Mouse (Mus musculus) gastrocnemius, postnatal 14 days (tissue): ENCODE measurements at regions not wholly inside any gene's neighbourhood (a gene's known extent, or its start where the extent isn't known, plus 50 kb on each side); places are given as distances from the start of the nearest gene placed in this dataset.
A peak's percentile ranks its signal among the peaks of the same experiment; 100 is the strongest.

ENCODE experiments used
- DNase-seq: peaks from one replicate; pipeline ENCODE4 v3.0.0; 2021; ENCODE audit warnings: mixed read lengths
- intact Hi-C: fragments of 180-260 bp; cut with DNase I; formaldehyde crosslinking; loops from one replicate; pipeline ENCODE4 v1.15.1; 2025; ENCODE audit warnings: low total_unique reads

DNA sequence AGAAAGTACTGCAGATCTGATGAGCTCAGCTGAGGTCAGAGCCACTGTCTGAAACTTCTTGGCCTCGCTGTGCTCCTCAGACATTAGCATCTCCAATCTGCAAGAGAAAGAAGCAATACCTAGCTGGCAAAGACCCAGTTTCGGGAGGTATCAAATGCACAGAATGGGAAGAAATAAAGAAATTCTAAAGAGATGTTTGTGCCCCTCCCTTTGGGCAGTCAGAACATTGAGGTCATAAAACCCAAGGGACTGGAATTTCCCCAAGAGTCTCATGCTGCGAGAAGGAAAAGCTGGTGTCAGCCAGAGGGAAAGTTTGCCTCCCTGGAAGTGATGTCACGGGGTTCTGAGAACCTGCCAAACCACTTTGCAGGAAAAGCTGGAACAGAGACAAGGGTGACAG is 277.6 kb downstream of the Pdcd6ip start:
- no peak for DNase-seq
- intact Hi-C loops, result no loop called here

DNA sequence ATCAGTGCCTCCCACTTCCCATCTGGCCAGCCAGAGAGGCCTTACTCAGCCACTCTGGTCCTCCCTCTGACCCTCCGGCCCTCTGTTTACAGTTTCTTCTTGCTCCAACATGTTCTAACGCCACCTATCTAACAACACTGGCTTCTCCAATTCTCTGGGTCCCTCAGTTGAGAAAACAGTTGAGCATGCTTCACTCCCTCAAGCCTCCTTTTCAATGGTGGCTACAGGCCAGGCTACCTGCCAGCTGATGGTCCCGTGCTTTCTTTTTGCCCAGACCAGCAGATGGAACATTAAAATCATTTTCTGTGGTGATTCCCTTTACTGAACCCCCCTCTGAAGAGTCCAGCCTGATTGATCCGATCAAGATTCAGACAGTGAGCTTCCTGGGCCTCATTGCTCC is 280.8 kb downstream of the Pdcd6ip start:
- no peak for DNase-seq
- intact Hi-C loops, result no loop called here

DNA sequence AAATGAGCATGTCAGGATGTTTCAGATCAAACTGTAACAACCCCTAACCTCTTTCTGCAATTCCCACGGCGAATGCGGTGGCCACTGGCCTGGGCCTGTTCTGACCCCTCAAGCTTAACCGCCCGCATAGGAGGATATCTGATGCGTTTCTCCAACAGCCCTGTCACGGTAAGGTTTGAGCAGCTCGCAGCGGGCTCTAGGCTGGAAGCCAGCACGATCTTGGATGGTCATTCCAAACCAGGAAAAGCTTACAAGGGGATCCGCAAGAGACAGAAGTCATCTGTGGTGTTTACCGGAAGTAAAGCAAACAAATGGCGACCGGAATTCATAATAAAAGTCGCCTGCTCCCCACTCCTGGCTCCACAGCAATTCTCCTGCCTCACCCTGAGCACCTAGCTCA is 281.7 kb downstream of the Pdcd6ip start:
- intact Hi-C loops, result no loop called here
- DNase-seq, result no peak

DNA sequence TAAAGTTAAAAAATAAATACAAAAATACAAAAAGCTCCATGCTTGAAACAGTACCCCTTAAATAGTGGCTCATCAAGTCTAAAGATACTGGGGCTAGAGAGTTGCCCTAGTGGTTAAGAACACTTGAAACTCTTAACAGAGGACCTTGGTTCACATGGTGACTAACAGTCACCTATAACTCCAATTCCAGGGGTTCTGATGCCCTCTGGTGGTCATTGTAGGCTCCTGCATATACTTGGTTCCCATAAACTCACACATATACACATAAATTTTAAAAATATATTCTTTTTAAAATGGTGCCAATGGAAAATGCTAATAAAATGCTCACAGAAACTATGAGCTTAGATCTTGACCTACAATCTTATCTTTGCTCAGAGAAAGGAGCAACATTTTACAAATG is 286.4 kb downstream of the Pdcd6ip start:
- intact Hi-C loops, result no loop called here
- no peak for DNase-seq

DNA sequence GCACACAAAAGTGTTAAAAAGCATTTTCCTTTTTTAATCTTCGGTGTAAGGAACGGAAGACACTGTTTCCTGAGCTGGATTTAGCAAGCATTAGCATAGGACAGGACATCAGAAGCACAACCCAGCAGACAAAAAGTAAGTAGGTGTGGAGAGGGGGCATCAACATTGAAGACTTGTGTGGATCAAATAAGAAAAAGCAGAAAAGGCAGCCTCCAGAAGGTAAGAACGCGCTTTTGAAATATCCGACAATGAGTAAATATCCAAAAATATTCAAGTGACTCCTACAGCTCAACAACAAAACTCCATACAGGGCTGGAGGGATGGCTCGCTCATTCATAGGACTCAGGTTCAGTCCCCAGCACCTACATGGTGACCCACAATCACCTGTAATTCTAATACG is 286.9 kb downstream of the Pdcd6ip start:
- no peak for DNase-seq
- intact Hi-C loops, result no loop called here

DNA sequence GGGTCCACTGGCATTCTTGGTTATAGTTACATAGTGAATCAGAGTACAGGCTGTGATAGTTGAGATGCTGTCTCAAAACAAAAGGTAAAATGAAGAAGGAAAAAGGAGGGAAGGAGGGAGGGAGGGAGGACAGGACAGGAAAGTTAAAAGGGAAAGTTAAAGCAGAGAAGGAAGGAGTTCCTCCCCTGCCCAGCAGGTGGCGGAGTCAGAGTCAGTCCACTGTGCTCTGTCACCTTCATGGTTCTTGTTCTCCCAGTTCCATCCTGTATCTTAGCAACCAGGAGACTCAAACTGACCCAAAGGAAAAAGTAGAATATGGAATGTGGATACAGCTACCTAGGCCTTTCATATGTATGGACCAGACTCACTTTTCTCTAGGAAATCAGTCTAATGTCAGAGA is 288.3 kb downstream of the Pdcd6ip start:
- intact Hi-C loops, result loop anchor here (10.0 kb wide), 1 partner anchor 205 kb away; no protein-coding TSS in a partner anchor
- DNase-seq, result peak; percentile 23

- intact Hi-C loops, result loop anchor here (10.0 kb wide), 1 partner anchor 208 kb away; no protein-coding TSS in a partner anchor
Measured at GRCm38 (mm10) chr9:113417106-113417505, 291.0 kb downstream of the Pdcd6ip start.

DNA sequence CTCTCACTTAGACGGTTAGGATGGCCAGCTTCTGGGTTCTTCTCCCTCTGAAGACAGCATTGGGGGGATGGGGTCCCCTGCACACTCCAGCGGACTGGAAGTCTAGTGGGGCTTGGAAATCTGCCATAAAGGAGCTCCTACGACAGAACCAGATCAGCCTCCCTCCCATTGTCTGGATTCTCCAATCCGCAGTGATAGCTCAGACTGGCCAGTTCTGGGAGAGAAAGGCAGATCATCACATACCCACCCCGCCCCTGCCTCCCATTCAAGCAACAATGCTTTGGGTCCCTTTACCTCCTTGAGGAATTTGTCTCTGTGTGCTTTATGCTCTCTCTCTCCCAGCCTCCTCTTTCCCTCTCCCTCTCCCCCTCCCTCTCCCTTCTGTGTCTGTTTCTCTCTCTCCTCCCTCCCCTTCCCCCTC is 292.5 kb downstream of the Pdcd6ip start:
- DNase-seq, result no peak
- intact Hi-C loops, result loop anchor here (10.0 kb wide), 1 partner anchor 209 kb away; no protein-coding TSS in a partner anchor

More at GRCm38 (mm10) chr9:113417106-113417505, 291.0 kb downstream of the Pdcd6ip start:
- DNase-seq, result no peak

GRCm38 (mm10) chr9:113414690-113415089 is 293.4 kb downstream of the Pdcd6ip start:
- intact Hi-C loops, result loop anchor here (10.0 kb wide), 1 partner anchor 210 kb away; no protein-coding TSS in a partner anchor

DNA sequence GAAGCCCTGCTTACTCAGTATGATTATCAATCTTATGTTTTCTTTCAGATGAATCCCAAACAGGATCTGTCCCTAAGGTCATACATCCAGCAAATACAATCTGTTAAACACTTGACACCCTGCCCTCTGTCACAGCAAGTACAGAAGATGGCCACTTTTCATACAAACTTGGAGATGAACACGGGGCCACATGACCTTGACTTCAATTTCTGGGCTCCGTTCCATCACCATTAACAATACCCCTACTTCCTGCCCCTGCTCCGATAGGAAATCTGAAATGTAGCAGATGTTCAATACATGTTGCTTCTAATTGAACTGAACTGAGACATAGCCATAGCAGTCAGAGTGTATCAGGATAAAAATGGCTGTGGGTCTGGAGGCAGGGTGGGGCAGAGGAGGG is 294.2 kb downstream of the Pdcd6ip start:
- no peak for DNase-seq
- intact Hi-C loops, result loop anchor here (10.0 kb wide), 1 partner anchor 211 kb away; no protein-coding TSS in a partner anchor

More at GRCm38 (mm10) chr9:113414690-113415089, 293.4 kb downstream of the Pdcd6ip start:
- no peak for DNase-seq

- intact Hi-C loops, result loop anchor here (10.0 kb wide), 1 partner anchor 213 kb away; no protein-coding TSS in a partner anchor
- DNase-seq, result no peak
Measured at GRCm38 (mm10) chr9:113411638-113412037, 296.4 kb downstream of the Pdcd6ip start.

DNA sequence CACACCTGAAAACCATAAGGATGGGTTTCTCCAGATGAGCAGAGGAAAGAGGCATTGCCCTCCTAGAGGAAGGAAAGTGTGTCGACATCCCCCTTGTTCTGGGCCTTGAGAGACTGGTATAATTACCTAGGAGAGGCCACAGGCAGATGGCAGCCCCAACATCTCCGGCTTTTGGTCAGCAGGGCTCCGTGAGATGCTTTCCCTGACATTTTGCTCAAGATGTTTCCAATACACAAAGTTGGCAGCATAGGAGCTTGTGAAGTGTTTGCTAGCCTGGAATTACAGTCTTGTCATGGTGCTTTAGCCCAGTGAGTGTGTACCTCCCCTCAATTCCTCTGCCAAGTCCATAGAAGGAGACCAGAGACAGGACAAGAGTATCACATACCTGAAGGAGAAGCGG is 299.5 kb downstream of the Pdcd6ip start:
- DNase-seq, result no peak
- intact Hi-C loops, result no loop called here

- no peak for DNase-seq
- intact Hi-C loops, result no loop called here
Measured at GRCm38 (mm10) chr9:113394320-113394719, 313.7 kb downstream of the Pdcd6ip start.

DNA sequence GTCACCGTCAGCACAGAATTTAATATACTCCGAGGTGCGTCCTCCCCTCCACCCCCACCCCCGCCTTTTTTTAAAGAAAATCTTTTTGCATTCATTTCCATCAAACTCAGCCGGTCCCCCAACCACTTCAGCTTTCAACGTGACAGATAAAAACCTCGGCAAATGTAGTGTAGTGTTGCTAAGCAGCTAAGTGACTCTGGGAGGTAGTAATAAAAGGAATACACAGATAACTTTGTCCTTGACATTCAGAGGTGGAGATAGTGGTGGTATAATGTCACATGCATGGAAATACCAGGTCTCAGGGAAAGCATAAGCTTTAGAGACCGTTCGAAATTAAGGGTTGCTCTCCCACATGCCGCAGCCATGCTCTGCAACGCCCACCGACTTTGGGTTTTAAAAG is 320.7 kb downstream of the Pdcd6ip start:
- intact Hi-C loops, result no loop called here
- no peak for DNase-seq

GRCm38 (mm10) chr9:113381591-113382110 is 326.4 kb downstream of the Pdcd6ip start:
- DNase-seq, result no peak
- intact Hi-C loops, result no loop called here

DNA sequence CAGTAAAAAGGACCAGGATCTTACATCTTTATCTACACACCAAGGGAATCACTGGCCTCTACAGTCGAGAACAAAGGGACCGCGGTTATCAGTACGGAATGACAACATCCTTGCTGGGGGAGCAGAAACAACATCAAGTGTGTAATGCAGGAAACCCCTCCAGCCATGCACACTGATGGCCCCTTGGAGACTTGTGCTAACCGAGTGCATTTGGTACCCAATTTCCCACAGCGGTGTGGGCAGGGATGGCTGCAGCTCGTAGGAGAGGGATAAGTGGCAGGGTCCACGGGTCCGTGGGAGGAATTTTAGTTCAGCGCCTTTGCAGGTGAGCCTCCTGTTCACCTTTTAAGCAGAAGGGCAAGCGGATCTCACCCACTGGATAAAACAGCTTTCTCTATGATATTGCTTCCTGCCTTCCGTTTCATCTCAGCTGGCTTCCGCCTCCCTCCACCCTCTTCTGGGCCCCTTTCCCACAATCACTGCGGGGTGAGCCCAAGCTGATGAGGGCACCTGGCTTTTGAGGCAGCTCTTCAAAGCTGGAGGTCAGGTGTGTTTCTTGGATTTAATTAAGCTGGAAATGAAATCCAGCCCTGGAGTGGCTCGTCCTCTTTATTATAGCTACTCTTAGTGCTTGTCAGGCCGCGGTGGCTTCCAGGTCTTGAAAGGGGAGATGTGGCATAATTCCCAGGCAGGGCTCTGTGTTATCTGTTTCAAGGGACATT is 327.5 kb downstream of the Pdcd6ip start:
- intact Hi-C loops, result no loop called here
- DNase-seq, result no peak

DNA sequence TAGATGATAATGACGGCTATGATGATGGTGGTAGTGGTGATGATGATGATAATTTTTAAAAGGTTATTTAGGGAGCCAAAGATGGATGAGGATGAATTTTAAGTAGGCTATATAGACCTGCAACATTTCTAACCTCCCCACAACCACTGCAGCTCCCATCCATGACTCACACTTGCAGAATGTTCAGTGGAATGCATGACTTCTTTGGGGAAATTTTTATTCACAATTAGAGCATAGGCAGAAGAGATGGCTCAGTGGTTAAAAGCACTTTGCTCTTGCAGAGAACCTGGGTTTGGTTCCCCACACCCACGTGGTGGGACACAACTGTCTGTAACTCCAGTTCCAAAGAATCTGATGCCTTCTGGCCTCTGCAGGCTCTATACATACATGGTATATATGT is 329.5 kb downstream of the Pdcd6ip start:
- DNase-seq, result no peak
- intact Hi-C loops, result no loop called here

DNA sequence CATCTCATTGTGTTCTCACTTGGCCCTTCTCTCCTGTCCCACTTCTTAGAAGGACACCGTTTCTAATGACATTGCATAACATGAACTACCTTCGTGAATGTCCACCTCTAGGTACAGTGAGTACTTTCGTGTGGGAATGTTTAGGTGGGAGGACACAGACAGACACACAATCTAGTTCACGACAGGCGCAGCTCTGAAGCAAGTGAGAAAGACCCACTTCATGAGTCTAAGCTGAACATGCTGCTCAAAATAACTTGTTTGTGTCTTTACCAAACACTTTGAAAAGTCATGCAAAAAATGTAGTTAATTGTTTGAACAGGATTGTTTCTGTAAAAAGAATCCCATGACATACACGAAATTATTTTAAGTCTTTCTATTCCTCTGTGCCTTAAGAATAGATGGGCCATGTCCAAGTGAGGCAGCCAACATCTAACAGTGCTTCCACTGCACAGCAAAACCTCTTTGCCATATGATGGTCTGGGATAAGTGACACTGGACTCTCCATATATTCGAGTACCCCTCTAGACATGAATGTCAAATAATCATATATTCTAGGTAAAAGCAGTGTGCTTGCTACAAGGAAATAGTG is 336.2 kb downstream of the Pdcd6ip start:
- DNase-seq, result no peak
- intact Hi-C loops, result no loop called here

- intact Hi-C loops, result no loop called here
Measured at GRCm38 (mm10) chr9:113347942-113348341, 360.1 kb downstream of the Pdcd6ip start.

DNA sequence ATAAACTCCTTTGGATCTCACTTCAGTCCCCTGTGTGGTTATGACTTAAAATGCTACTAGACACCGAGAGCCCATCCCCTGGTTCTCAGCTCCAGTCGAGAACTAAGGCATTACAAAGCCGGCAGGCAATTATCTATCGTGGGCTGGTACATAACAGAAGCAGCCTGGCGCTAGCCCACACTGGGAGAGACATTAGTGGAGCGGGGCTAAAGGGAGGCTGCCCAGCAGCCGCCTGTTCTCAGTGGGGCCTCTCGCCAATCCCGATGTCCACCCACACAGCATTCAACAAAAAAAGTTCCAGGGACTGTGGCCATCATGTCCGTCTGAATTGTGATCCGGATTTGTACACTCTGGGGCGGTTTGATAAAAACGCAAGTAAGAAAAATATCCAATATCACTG is 361.5 kb downstream of the Pdcd6ip start:
- no peak for DNase-seq
- intact Hi-C loops, result no loop called here

More at GRCm38 (mm10) chr9:113347942-113348341, 360.1 kb downstream of the Pdcd6ip start:
- no peak for DNase-seq

GRCm38 (mm10) chr9:113342131-113342530 is 365.9 kb downstream of the Pdcd6ip start:
- DNase-seq, result no peak

More at GRCm38 (mm10) chr9:113342131-113342530, 365.9 kb downstream of the Pdcd6ip start:
- intact Hi-C loops, result no loop called here
